Mouse (Mus musculus) lung, postnatal 25 days (tissue): ENCODE data around the gene Kdm6a.
A peak's percentile ranks its signal among the peaks of the same experiment; 100 is the strongest.

Source experiments
- DNase-seq: peaks from one replicate; pipeline ENCODE4 v3.0.0; 2022; ENCODE audit warnings: low spot score

Kdm6a gene

GRCm38 (mm10) chrX:18162192-18162857 lies at the start of gene Kdm6a:
TSS of gene Kdm6a (plus strand) at chrX:18162575.
- peak; percentile 100 for DNase-seq

- no peak for DNase-seq
Measured at GRCm38 (mm10) chrX:18145557-18145956, 16.8 kb upstream of the Kdm6a start, which contains the start of gene Dusp21. TSS of gene Dusp21 (plus strand) at chrX:18145857.

- no peak for DNase-seq
Measured at GRCm38 (mm10) chrX:18160734-18161442, 1.5 kb upstream of the Kdm6a start.

- DNase-seq: no peak
Measured at GRCm38 (mm10) chrX:18161796-18162191, 581 bp upstream of the Kdm6a start.

GRCm38 (mm10) chrX:18162861-18163731 lies 721 bp downstream of the Kdm6a start:
- peak; percentile 55 for DNase-seq

- peak; percentile 35 for DNase-seq
Measured at GRCm38 (mm10) chrX:18163917-18164624, 1.7 kb downstream of the Kdm6a start.

GRCm38 (mm10) chrX:18165121-18165520 lies 2.7 kb downstream of the Kdm6a start:
- DNase-seq: no peak

GRCm38 (mm10) chrX:18166961-18167360 lies 4.6 kb downstream of the Kdm6a start:
- DNase-seq: no peak

GRCm38 (mm10) chrX:18168940-18169339 lies 6.6 kb downstream of the Kdm6a start:
- no peak for DNase-seq

- no peak for DNase-seq
Measured at GRCm38 (mm10) chrX:18174831-18175230, 12.5 kb downstream of the Kdm6a start.

GRCm38 (mm10) chrX:18177803-18178202 lies 15.4 kb downstream of the Kdm6a start:
- no peak for DNase-seq

- DNase-seq: no peak
Measured at GRCm38 (mm10) chrX:18179492-18179891, 17.1 kb downstream of the Kdm6a start.

GRCm38 (mm10) chrX:18187203-18187602 lies 24.8 kb downstream of the Kdm6a start:
- no peak for DNase-seq

GRCm38 (mm10) chrX:18188293-18188692 lies 25.9 kb downstream of the Kdm6a start:
- DNase-seq: no peak

GRCm38 (mm10) chrX:18239572-18239971 lies 77.2 kb downstream of the Kdm6a start:
- DNase-seq: no peak

- no peak for DNase-seq
Measured at GRCm38 (mm10) chrX:18250621-18251020, 88.2 kb downstream of the Kdm6a start.

GRCm38 (mm10) chrX:18254767-18255166 lies 92.4 kb downstream of the Kdm6a start:
- DNase-seq: peak; percentile 80

GRCm38 (mm10) chrX:18258238-18258809 lies 95.9 kb downstream of the Kdm6a start:
- no peak for DNase-seq

GRCm38 (mm10) chrX:18278561-18278960 lies 116.2 kb downstream of the Kdm6a start:
- DNase-seq: no peak

- no peak for DNase-seq
Measured at GRCm38 (mm10) chrX:18280134-18280533, 117.8 kb downstream of the Kdm6a start.
